Mouse (Mus musculus): Measurements from ENCODE around the gene Kif26a. TPM values are rescaled to one million over a fixed set of nuclear protein-coding genes. Genes with fewer than 3 reads are reported as not detected.

The Kif26a gene
- polyA plus RNA-seq, 1 experiment from 2014 or later, result 2.0 TPM

DNA sequence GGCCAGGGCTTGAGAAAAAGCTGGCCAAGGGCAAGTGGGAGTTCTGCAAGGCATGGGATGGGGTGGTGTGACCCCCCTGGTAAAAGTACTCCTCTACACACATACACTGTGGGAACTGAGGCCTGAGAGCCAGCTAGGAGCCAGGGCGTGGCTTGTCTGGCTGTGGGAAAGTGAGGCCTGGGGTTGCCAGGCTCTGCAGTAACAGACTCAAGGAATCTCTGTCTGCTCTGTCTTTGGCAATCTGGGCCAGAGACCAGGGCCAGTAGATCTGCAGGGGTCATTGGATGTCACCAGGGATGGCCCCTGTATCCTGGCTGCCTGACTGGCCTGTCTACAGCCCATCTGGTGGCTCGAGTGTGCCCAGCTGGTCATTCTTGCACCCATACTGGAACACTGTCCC lies 61.2 kb downstream of the Kif26a start:
- H3K27ac ChIP-seq (ENCODE audit: low read depth, low read length), result no peak overlapping the region
- no peaks in the 10 kb centered on the region for H3K4me1 ChIP-seq (ENCODE audit: control insufficient read depth, insufficient read depth, low read length)
- ATAC-seq (ENCODE audit: insufficient read depth, low FRiP score, low TSS enrichment), result no peak

GRCm38 (mm10) chr12:112207734-112208133 lies 61.7 kb downstream of the Kif26a start:
- DNase-seq (ENCODE audit: low spot score) (no peak), ATAC-seq (ENCODE audit: insufficient read depth, low FRiP score, low TSS enrichment) (no peak)
- no peaks in the 10 kb centered on the region for H3K4me1 ChIP-seq (ENCODE audit: control insufficient read depth, insufficient read depth, low read length)
- H3K9ac ChIP-seq (ENCODE audit: low read length), result no peak overlapping the region
- no peaks in the 10 kb centered on the region for H3K36me3 ChIP-seq (ENCODE audit: control insufficient read depth, insufficient read depth, low read length)
- no peaks in the 10 kb centered on the region for H3K9me3 ChIP-seq (ENCODE audit: control insufficient read depth, low read length)
- H3K4me3 ChIP-seq (ENCODE audit: low read depth, low read length), result no peak overlapping the region
- H3K4me2 ChIP-seq (ENCODE audit: low read depth), result no peak overlapping the region
- WGBS, result 76% methylated on average over 4 of the region's 4 CpGs
- H3K27me3 ChIP-seq (ENCODE audit: control insufficient read depth, insufficient read depth, low read length), result no peaks in the 10 kb centered on the region
- no peak overlapping the region for H3K27ac ChIP-seq (ENCODE audit: low read depth, low read length)

More for the DNA sequence above, 61.2 kb downstream of the Kif26a start:
- Histone ChIP-seq H3K4me2 (ENCODE audit: low read depth) (no peak overlapping the region), H3K4me3 (ENCODE audit: low read depth, low read length) (no peak overlapping the region), H3K36me3 (ENCODE audit: control insufficient read depth, insufficient read depth, low read length) (no peaks in the 10 kb centered on the region), H3K9me3 (ENCODE audit: control insufficient read depth, low read length) (no peaks in the 10 kb centered on the region), H3K27me3 (ENCODE audit: control insufficient read depth, insufficient read depth, low read length) (no peaks in the 10 kb centered on the region), H3K9ac (ENCODE audit: low read length) (no peak overlapping the region)
- 75% methylated on average over 2 of the region's 2 CpGs for WGBS
- DNase-seq (ENCODE audit: low spot score), result no peak

GRCm38 (mm10) chr12:112210622-112211021 lies 64.6 kb downstream of the Kif26a start:
- no peaks in the 10 kb centered on the region for H3K27me3 ChIP-seq (ENCODE audit: control insufficient read depth, insufficient read depth, low read length)
- H3K4me1 ChIP-seq (ENCODE audit: control insufficient read depth, insufficient read depth, low read length), result peaks cover 5% of the 10 kb centered on the region; the same call in 1 of the 2 replicates
- H3K9me3 ChIP-seq (ENCODE audit: control insufficient read depth, low read length), result no peaks in the 10 kb centered on the region
- H3K27ac ChIP-seq (ENCODE audit: low read depth, low read length), result no peak overlapping the region
- H3K36me3 ChIP-seq (ENCODE audit: control insufficient read depth, insufficient read depth, low read length), result no peaks in the 10 kb centered on the region
- no peak overlapping the region for H3K4me3 ChIP-seq (ENCODE audit: low read depth, low read length)
- H3K9ac ChIP-seq (ENCODE audit: low read length), result no peak overlapping the region
- WGBS, result 50% methylated on average over 12 of the region's 13 CpGs
- DNase-seq (ENCODE audit: low spot score) (no peak), ATAC-seq (ENCODE audit: insufficient read depth, low FRiP score, low TSS enrichment) (peak; percentile 64; the same call in 1 of the 2 replicates)
- no peak overlapping the region for H3K4me2 ChIP-seq (ENCODE audit: low read depth)

- Histone ChIP-seq H3K4me2 (ENCODE audit: low read depth) (no peak overlapping the region), H3K9me3 (ENCODE audit: control insufficient read depth, low read length) (no peaks in the 10 kb centered on the region), H3K27me3 (ENCODE audit: control insufficient read depth, insufficient read depth, low read length) (no peaks in the 10 kb centered on the region), H3K4me3 (ENCODE audit: low read depth, low read length) (no peak overlapping the region), H3K36me3 (ENCODE audit: control insufficient read depth, insufficient read depth, low read length) (no peaks in the 10 kb centered on the region), H3K27ac (ENCODE audit: low read depth, low read length) (no peak overlapping the region), H3K4me1 (ENCODE audit: control insufficient read depth, insufficient read depth, low read length) (peaks cover 5% of the 10 kb centered on the region; the same call in 1 of the 2 replicates), H3K9ac (ENCODE audit: low read length) (peak overlapping the region; percentile 26; the same call in 1 of the 2 replicates)
- DNase-seq (ENCODE audit: low spot score), result no peak
- WGBS, result 7% methylated on average over 13 of the region's 13 CpGs
- ATAC-seq (ENCODE audit: insufficient read depth, low FRiP score, low TSS enrichment), result no peak
Observed at GRCm38 (mm10) chr12:112214441-112214857, 68.4 kb downstream of the Kif26a start.

DNA sequence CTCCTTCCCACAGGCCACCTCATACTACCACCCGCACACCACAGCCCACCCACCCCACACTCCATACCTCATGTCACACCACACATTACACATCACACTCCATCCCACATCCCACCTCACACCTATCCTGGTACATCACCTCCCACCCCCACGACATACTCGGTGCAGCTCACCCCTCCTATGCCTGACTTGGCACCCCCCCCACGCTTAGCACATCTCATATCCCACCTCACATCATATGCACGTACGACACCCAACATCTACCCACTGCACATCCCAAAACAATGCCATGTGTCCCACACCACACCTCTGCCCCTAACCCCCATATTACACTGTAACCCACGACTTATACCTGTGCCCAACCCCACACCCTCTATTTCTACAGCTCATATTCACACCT lies 69.5 kb downstream of the Kif26a start:
- no peak overlapping the region for H3K4me3 ChIP-seq (ENCODE audit: low read depth, low read length)

GRCm38 (mm10) chr12:112217021-112217420 lies 71.0 kb downstream of the Kif26a start:
- no peak overlapping the region for H3K9ac ChIP-seq (ENCODE audit: low read length)
- no peaks in the 10 kb centered on the region for H3K27me3 ChIP-seq (ENCODE audit: control insufficient read depth, insufficient read depth, low read length)
- DNase-seq (ENCODE audit: low spot score), result no peak
- WGBS, result 71% methylated on average over 7 of the region's 7 CpGs
- H3K27ac ChIP-seq (ENCODE audit: low read depth, low read length), result no peak overlapping the region
- peaks cover 14% of the 10 kb centered on the region for H3K4me1 ChIP-seq (ENCODE audit: control insufficient read depth, insufficient read depth, low read length)
- no peak overlapping the region for H3K4me2 ChIP-seq (ENCODE audit: low read depth)
- no peak overlapping the region for H3K4me3 ChIP-seq (ENCODE audit: low read depth, low read length)
- no peak for ATAC-seq (ENCODE audit: insufficient read depth, low FRiP score, low TSS enrichment)
- no peaks in the 10 kb centered on the region for H3K36me3 ChIP-seq (ENCODE audit: control insufficient read depth, insufficient read depth, low read length)
- no peaks in the 10 kb centered on the region for H3K9me3 ChIP-seq (ENCODE audit: control insufficient read depth, low read length)

More for the DNA sequence above, 69.5 kb downstream of the Kif26a start:
- Histone ChIP-seq H3K9me3 (ENCODE audit: control insufficient read depth, low read length) (no peaks in the 10 kb centered on the region), H3K4me2 (ENCODE audit: low read depth) (no peak overlapping the region), H3K27ac (ENCODE audit: low read depth, low read length) (no peak overlapping the region), H3K9ac (ENCODE audit: low read length) (no peak overlapping the region), H3K4me1 (ENCODE audit: control insufficient read depth, insufficient read depth, low read length) (peaks cover 5% of the 10 kb centered on the region; the same call in 1 of the 2 replicates), H3K36me3 (ENCODE audit: control insufficient read depth, insufficient read depth, low read length) (no peaks in the 10 kb centered on the region), H3K27me3 (ENCODE audit: control insufficient read depth, insufficient read depth, low read length) (no peaks in the 10 kb centered on the region)
- ATAC-seq (ENCODE audit: insufficient read depth, low FRiP score, low TSS enrichment), result no peak
- WGBS, result 88% methylated on average over 7 of the region's 7 CpGs
- DNase-seq (ENCODE audit: low spot score), result no peak

GRCm38 (mm10) chr12:112217681-112218080 lies 71.7 kb downstream of the Kif26a start:
- Histone ChIP-seq H3K4me1 (ENCODE audit: control insufficient read depth, insufficient read depth, low read length) (peaks cover 21% of the 10 kb centered on the region), H3K36me3 (ENCODE audit: control insufficient read depth, insufficient read depth, low read length) (no peaks in the 10 kb centered on the region), H3K9me3 (ENCODE audit: control insufficient read depth, low read length) (no peaks in the 10 kb centered on the region), H3K4me3 (ENCODE audit: low read depth, low read length) (no peak overlapping the region), H3K27me3 (ENCODE audit: control insufficient read depth, insufficient read depth, low read length) (no peaks in the 10 kb centered on the region), H3K4me2 (ENCODE audit: low read depth) (no peak overlapping the region), H3K27ac (ENCODE audit: low read depth, low read length) (no peak overlapping the region), H3K9ac (ENCODE audit: low read length) (no peak overlapping the region)
- DNase-seq (ENCODE audit: low spot score) (no peak), ATAC-seq (ENCODE audit: insufficient read depth, low FRiP score, low TSS enrichment) (no peak)
- WGBS, result 48% methylated on average over 3 of the region's 3 CpGs

- Histone ChIP-seq H3K9ac (ENCODE audit: low read length) (no peak overlapping the region), H3K9me3 (ENCODE audit: control insufficient read depth, low read length) (no peaks in the 10 kb centered on the region), H3K27ac (ENCODE audit: low read depth, low read length) (peak overlapping the region; percentile 72), H3K4me3 (ENCODE audit: low read depth, low read length) (no peak overlapping the region), H3K4me1 (ENCODE audit: control insufficient read depth, insufficient read depth, low read length) (peaks cover 26% of the 10 kb centered on the region), H3K4me2 (ENCODE audit: low read depth) (no peak overlapping the region), H3K36me3 (ENCODE audit: control insufficient read depth, insufficient read depth, low read length) (no peaks in the 10 kb centered on the region), H3K27me3 (ENCODE audit: control insufficient read depth, insufficient read depth, low read length) (no peaks in the 10 kb centered on the region)
- 41% methylated on average over 6 of the region's 6 CpGs for WGBS
- DNase-seq (ENCODE audit: low spot score), result peak; percentile 49
- 0 out of 2 replicates have a peak, but pooled peaks have one; percentile 43 for ATAC-seq (ENCODE audit: insufficient read depth, low FRiP score, low TSS enrichment)
Observed at GRCm38 (mm10) chr12:112221290-112221689, 75.3 kb downstream of the Kif26a start.

- no peaks in the 10 kb centered on the region for H3K27me3 ChIP-seq (ENCODE audit: control insufficient read depth, insufficient read depth, low read length)
- ATAC-seq (ENCODE audit: insufficient read depth, low FRiP score, low TSS enrichment), result peak; percentile 89
- H3K4me3 ChIP-seq (ENCODE audit: low read depth, low read length), result no peak overlapping the region
- H3K4me2 ChIP-seq (ENCODE audit: low read depth), result peak overlapping the region; percentile 4; the same call in 1 of the 2 replicates
- DNase-seq (ENCODE audit: low spot score), result peak; percentile 78
- 12% methylated on average over 19 of the region's 19 CpGs for WGBS
- peak overlapping the region; percentile 72 for H3K27ac ChIP-seq (ENCODE audit: low read depth, low read length)
- H3K9ac ChIP-seq (ENCODE audit: low read length), result peak overlapping the region; percentile 39
- no peaks in the 10 kb centered on the region for H3K9me3 ChIP-seq (ENCODE audit: control insufficient read depth, low read length)
- H3K4me1 ChIP-seq (ENCODE audit: control insufficient read depth, insufficient read depth, low read length), result peaks cover 26% of the 10 kb centered on the region
- H3K36me3 ChIP-seq (ENCODE audit: control insufficient read depth, insufficient read depth, low read length), result no peaks in the 10 kb centered on the region
Observed at GRCm38 (mm10) chr12:112221754-112222439, 75.9 kb downstream of the Kif26a start.

Measured in neural tube, embryonic 11.5 days (tissue).